14 mouse cellular contexts compared by ENCODE assay signal in the genomic region with DNA sequence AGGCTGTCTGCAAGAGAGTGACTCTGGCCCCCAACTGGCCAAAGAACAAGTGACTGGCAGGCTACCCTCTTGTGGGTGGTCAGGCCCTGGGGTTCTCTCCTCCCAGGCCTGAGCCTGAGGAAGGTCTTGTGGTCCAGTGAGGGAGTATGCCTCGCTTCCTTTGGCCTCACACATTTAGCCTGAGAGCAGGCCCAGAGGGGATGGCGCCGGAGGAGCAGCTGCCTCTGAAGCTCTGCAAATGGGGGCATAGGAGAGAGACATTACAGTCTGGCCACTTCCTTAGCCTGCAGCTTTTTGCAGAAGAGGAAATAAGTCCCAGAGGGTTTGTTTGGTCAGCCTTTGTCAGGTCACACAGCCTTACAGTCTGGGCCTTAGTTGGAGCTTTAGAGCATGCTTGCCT. TPM values are rescaled to one million over a fixed set of nuclear protein-coding genes. Genes with fewer than 3 reads are reported as not detected.
DNase-seq lines count a peak whose midpoint lies in the region; ATAC-seq and TF ChIP-seq lines count a peak whose summit lies in the region.
"Had no signal": no experiment of that assay in that cellular context is flagged by ENCODE, and none has a peak within 500 bp of the region (broad histone marks: within the 10 kb centered on the region; RNA-seq: fewer than 3 reads in every experiment).

No protein-coding gene starts in this region.

- ATAC-seq in kidney, embryonic 15.5 days (replicated peaks; ENCODE audit: low FRiP score) = no peak
- no peak for ATAC-seq in kidney, embryonic 14.5 days (ENCODE audit: low FRiP score, low TSS enrichment)
- ATAC-seq in heart, postnatal 0 days (ENCODE audit: insufficient read depth, low read depth) = no peak
- no peak for ATAC-seq in forebrain, embryonic 13.5 days
- ATAC-seq: midbrain, embryonic 13.5 days had no signal

- no peak for TF ChIP-seq POLR2A in small intestine, adult 2 months (IDR thresholded peaks at IDR 0.05; ENCODE audit: low read depth, low read length)

- TF ChIP-seq CTCF in heart, postnatal 0 days (IDR thresholded peaks at IDR 0.05; ENCODE audit: low read depth) = no peak
- TF ChIP-seq CTCF in small intestine, adult 2 months (IDR thresholded peaks at IDR 0.05; ENCODE audit: extremely low read depth, insufficient read length, insufficient replicate concordance, low read depth, low read length) = no peak

- DNase-seq in lung, postnatal 10 days = peak; percentile 22
- DNase-seq in lung, adult 18-20 months = no peak
- no peak for DNase-seq in heart, postnatal 0 days (ENCODE audit: low spot score)
- DNase-seq in adrenal gland, adult 18-20 months (ENCODE audit: low spot score in 2 of 2) = no peak
- DNase-seq: gastrocnemius, postnatal 25 days; kidney, postnatal 25 days; left cerebral cortex, postnatal 4 days; right cerebral cortex, postnatal 4 days had no signal

- no peak overlapping the region for H3K9ac ChIP-seq in kidney, embryonic 15.5 days
- H3K9ac ChIP-seq in kidney, embryonic 14.5 days (ENCODE audit: low read depth, low read length) = no peak overlapping the region
- no peak overlapping the region for H3K9ac ChIP-seq in heart, postnatal 0 days (replicated peaks; ENCODE audit: low read depth, low read length)
- H3K9ac ChIP-seq in forebrain, embryonic 13.5 days = no peak overlapping the region
- H3K9ac ChIP-seq: forebrain, embryonic 12.5 days; midbrain, embryonic 13.5 days had no signal

- no peaks in the 10 kb centered on the region for H3K36me3 ChIP-seq in kidney, embryonic 15.5 days
- H3K36me3 ChIP-seq in kidney, embryonic 14.5 days (ENCODE audit: control insufficient read depth, insufficient read depth, low read length) = no peaks in the 10 kb centered on the region
- H3K36me3 ChIP-seq in heart, postnatal 0 days (replicated peaks; ENCODE audit: control insufficient read depth, insufficient read depth, low read length) = no peaks in the 10 kb centered on the region
- H3K36me3 ChIP-seq in small intestine, adult 2 months (ENCODE audit: control insufficient read depth, insufficient read depth, low read length) = no peaks in the 10 kb centered on the region
- no peaks in the 10 kb centered on the region for H3K36me3 ChIP-seq in forebrain, embryonic 13.5 days (ENCODE audit: poor library complexity, severe bottlenecking)
- H3K36me3 ChIP-seq: forebrain, embryonic 12.5 days; midbrain, embryonic 13.5 days had no signal

- no peak overlapping the region for H3K4me3 ChIP-seq in kidney, embryonic 15.5 days (replicated peaks)
- no peak overlapping the region for H3K4me3 ChIP-seq in kidney, embryonic 14.5 days (ENCODE audit: low read length)
- H3K4me3 ChIP-seq in heart, postnatal 0 days (ENCODE audit: low read depth, low read length) = no peak overlapping the region
- no peak overlapping the region for H3K4me3 ChIP-seq in small intestine, adult 2 months (ENCODE audit: low read depth, low read length)
- no peak overlapping the region for H3K4me3 ChIP-seq in forebrain, embryonic 13.5 days
- H3K4me3 ChIP-seq: forebrain, embryonic 12.5 days; midbrain, embryonic 13.5 days had no signal

- peak overlapping the region; percentile 48 for H3K27ac ChIP-seq in kidney, embryonic 15.5 days
- no peak overlapping the region for H3K27ac ChIP-seq in kidney, embryonic 14.5 days (ENCODE audit: low read depth, low read length)
- H3K27ac ChIP-seq in heart, postnatal 0 days (ENCODE audit: low read depth) = peak overlapping the region; percentile 55
- H3K27ac ChIP-seq in small intestine, adult 2 months (ENCODE audit: insufficient read depth, low read depth, low read length) = peak overlapping the region; percentile 66; the same call in 1 of the 2 replicates
- H3K27ac ChIP-seq in forebrain, embryonic 13.5 days = no peak overlapping the region
- H3K27ac ChIP-seq: forebrain, embryonic 12.5 days; midbrain, embryonic 13.5 days had no signal

- no peak overlapping the region for H3K4me2 ChIP-seq in kidney, embryonic 15.5 days
- H3K4me2 ChIP-seq in kidney, embryonic 14.5 days (replicated peaks; ENCODE audit: low read depth, low read length) = no peak overlapping the region
- no peak overlapping the region for H3K4me2 ChIP-seq in heart, postnatal 0 days (ENCODE audit: low read depth, low read length)
- H3K4me2 ChIP-seq in forebrain, embryonic 13.5 days = no peak overlapping the region
- H3K4me2 ChIP-seq: forebrain, embryonic 12.5 days; midbrain, embryonic 13.5 days had no signal

- H3K9me3 ChIP-seq in kidney, embryonic 15.5 days (replicated peaks) = no peaks in the 10 kb centered on the region
- H3K9me3 ChIP-seq in kidney, embryonic 14.5 days (ENCODE audit: control insufficient read depth, low read length) = no peaks in the 10 kb centered on the region
- no peaks in the 10 kb centered on the region for H3K9me3 ChIP-seq in heart, postnatal 0 days (replicated peaks; ENCODE audit: control insufficient read depth, low read length)
- H3K9me3 ChIP-seq in forebrain, embryonic 13.5 days (replicated peaks) = no peaks in the 10 kb centered on the region
- H3K9me3 ChIP-seq: forebrain, embryonic 12.5 days; midbrain, embryonic 13.5 days had no signal

- TF ChIP-seq EP300 in heart, postnatal 0 days (IDR thresholded peaks at IDR 0.05; ENCODE audit: low read depth) = no peak

- H3K4me1 ChIP-seq in kidney, embryonic 15.5 days = peaks cover 68% of the 10 kb centered on the region
- H3K4me1 ChIP-seq in kidney, embryonic 14.5 days (ENCODE audit: control insufficient read depth, insufficient read depth, low read length) = peaks cover 45% of the 10 kb centered on the region
- peaks cover 80% of the 10 kb centered on the region for H3K4me1 ChIP-seq in heart, postnatal 0 days (ENCODE audit: control insufficient read depth, insufficient read depth)
- H3K4me1 ChIP-seq in small intestine, adult 2 months (ENCODE audit: control insufficient read depth, insufficient read depth, insufficient read length, low read length) = peaks cover 73% of the 10 kb centered on the region
- peaks cover 26% of the 10 kb centered on the region for H3K4me1 ChIP-seq in forebrain, embryonic 13.5 days

- WGBS in kidney, embryonic 15.5 days = 52% methylated on average over 3 of the region's 3 CpGs
- WGBS in kidney, embryonic 14.5 days = 59% methylated on average over 3 of the region's 3 CpGs
- WGBS in heart, postnatal 0 days = 64% methylated on average over 3 of the region's 3 CpGs
- 74% methylated on average over 3 of the region's 3 CpGs for WGBS in small intestine, adult 2 months
- 89% methylated on average over 3 of the region's 3 CpGs for WGBS in forebrain, embryonic 13.5 days

- H3K27me3 ChIP-seq in kidney, embryonic 15.5 days = no peaks in the 10 kb centered on the region
- no peaks in the 10 kb centered on the region for H3K27me3 ChIP-seq in kidney, embryonic 14.5 days (ENCODE audit: control insufficient read depth, insufficient read depth, low read length)
- H3K27me3 ChIP-seq in heart, postnatal 0 days (ENCODE audit: control insufficient read depth, insufficient read depth, low read length) = no peaks in the 10 kb centered on the region
- no peaks in the 10 kb centered on the region for H3K27me3 ChIP-seq in small intestine, adult 2 months (ENCODE audit: control insufficient read depth, insufficient read depth, low read length)
- H3K27me3 ChIP-seq in forebrain, embryonic 13.5 days = peaks cover 15% of the 10 kb centered on the region

RNA-seq across cellular contexts. Expression of a gene that starts 40.1 kb away (rescaled TPM):
- polyA plus RNA-seq in kidney, embryonic 15.5 days (2015; fragmentation: Nextera tagmentation; extraction: Ambion mirVana) = 9.6 and 10.4 TPM in 2 replicates
- 5.9 and 6.2 TPM in 2 replicates for polyA plus RNA-seq in kidney, embryonic 14.5 days (2014; fragmentation: Nextera tagmentation; extraction: Ambion mirVana)
- total RNA-seq in heart, postnatal 0 days (2014; rRNA removed; ENCODE audit: low replicate concordance) = 56.9 and 81.7 TPM in 2 replicates
- polyA plus RNA-seq in heart, postnatal 0 days (2015; fragmentation: Nextera tagmentation; extraction: Ambion mirVana) = 4.9 and 5.5 TPM in 2 replicates
- 48.7 and 110 TPM in 2 replicates for polyA plus RNA-seq in small intestine, adult 2 months (2012; rRNA removed)
- polyA plus RNA-seq in forebrain, embryonic 13.5 days (2015; fragmentation: Nextera tagmentation; extraction: Ambion mirVana) = 4.3 and 4.9 TPM in 2 replicates
- 10 to 100 TPM; 52.1 to 52.6 TPM for total RNA-seq in adrenal gland, adult 18-20 months (2021)

Comparison
In these comparisons a context has a peak if more than half of its experiments do, and no peak if none do; other contexts are left out.
1. H3K27ac ChIP-seq: peak in kidney, embryonic 15.5 days (single experiment), heart, postnatal 0 days (single experiment) and small intestine, adult 2 months (single experiment); none in kidney, embryonic 14.5 days (single experiment) and forebrain, embryonic 13.5 days (single experiment).